Mouse (Mus musculus): ENCODE measurements around the gene Ehbp1.

DNA sequence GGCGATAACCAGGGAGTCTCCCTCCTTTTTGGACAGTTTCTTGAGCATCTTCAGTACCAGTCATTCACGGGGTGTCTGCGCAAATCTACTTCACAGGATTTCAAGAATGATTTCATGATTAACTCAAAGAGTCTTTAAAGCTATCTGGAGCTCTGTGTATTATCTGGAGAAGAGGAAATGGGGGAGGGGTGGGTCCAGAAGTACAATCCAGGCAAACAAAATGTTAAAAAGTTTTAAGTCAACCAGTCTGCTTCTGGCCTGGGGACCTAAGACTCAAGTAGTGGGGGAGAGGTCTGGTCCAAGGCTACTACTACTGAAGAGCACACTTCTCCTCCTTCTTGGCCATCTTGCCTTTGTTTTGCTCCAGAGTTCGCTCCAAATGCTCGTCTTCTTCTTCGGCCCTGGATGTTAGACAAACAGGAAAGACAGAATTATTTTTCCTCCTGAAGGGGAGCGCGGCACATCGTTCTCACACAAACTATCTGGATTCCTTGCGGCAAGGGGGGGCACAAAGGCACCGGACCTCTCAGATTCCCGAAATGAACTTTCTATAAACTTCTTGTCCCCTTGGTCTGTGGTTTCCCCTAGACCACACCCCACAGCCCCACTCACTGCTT lies 335.5 kb downstream of the Ehbp1 start:
- TF ChIP-seq POLR2A (IDR thresholded peaks at IDR 0.05; ENCODE audit: borderline replicate concordance, extremely low read depth, low read depth, low read length), result no peak
- no peak for TF ChIP-seq CTCF (IDR thresholded peaks at IDR 0.05; ENCODE audit: insufficient read depth, low read length)
